Mouse (Mus musculus) MN1 (cell line): ENCODE data around the gene Rnf214.
"Not testable (repeated sequence)": the region's sequence is repeated elsewhere in the genome, so short reads cannot be mapped to it uniquely, and the experiment has no call there.

ENCODE experiments used
- DNase-seq: peaks from one replicate; pipeline ENCODE4 v3.0.0-alpha.2; 2016; ENCODE audit warnings: low spot score

Gene Rnf214

DNA sequence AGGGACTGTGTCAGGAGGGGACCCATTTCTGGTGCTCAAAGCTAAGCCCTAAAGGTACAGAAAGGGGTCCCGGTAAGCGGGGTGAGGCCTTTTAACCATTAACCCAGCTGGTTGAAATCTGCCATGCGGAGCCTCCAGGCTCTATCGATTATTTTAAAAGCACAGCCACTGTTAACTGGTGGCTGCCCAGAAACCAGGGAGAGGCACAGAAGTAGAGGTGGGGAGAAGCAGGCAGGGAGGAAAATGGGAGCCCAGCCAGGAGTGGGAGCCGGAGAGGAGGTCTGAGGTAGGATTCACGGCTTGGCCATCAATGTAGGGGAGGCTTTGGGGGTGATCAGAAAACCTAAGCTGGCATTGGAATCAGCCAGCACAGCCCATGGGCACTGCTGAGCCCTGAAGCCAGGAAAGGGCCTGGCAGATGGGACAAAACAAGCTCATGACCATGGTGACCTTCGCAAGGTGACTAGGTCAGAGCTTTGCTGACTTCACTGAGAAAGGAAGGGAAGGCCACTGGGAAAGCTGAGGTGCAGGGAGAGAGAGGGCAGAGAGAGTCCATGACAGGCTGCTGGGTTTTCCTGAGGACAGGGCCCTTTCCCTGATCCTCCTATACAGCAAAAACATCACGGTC is 56.1 kb downstream of the Rnf214 start:
- DNase-seq = no peak

- DNase-seq = no peak
Observed at GRCm38 (mm10) chr9:45849528-45850408, 56.9 kb downstream of the Rnf214 start.

DNA sequence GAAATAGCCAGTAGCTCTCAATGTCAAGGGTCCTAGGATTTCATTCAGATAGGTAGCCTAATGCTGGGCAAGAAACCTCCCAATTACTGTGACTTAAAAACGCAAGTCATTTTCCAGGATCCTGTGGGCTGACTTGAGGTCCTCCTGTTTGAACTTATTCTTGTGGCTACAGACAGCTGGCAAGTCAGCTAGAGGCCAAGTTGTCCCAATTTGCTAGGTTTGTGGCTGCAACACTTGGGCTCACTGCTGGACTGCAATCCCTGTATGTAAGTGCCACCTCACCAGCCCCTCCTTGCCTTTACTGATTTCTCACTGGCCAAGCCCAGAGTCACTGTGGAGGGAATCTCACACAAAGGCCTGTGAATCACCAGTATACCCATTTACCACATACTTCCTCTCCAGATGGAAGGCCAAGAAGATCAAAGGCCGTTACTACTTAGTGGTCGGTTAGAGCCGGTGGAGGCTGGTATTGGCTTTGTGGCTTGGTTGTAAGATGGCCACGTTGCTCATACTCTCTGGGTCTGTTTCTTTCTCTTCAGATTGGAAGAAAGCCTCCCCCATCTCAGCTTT is 59.7 kb downstream of the Rnf214 start:
- DNase-seq = no peak

- not testable (repeated sequence) for DNase-seq
Observed at GRCm38 (mm10) chr9:45846176-45846575, 60.5 kb downstream of the Rnf214 start.

DNA sequence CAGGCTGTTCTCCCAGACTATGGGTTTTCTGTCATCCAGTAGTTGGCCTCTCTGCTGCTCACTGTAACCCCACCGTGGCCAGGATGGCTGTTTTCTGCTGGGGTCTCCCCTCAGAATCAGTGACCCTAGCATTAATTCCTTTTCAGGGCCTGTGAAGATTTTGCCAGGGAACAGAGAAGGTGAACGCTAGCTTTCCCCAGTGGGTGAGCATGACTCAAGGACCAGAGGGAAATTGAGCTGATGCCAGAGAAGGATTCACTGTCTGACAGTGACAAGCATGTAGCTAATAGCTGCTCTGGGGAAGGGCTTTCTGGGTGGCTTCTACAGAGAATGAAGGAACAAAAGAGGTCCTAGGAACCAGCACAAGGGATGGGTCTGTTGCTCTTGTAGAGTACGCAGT is 61.2 kb downstream of the Rnf214 start:
- DNase-seq = no peak

DNA sequence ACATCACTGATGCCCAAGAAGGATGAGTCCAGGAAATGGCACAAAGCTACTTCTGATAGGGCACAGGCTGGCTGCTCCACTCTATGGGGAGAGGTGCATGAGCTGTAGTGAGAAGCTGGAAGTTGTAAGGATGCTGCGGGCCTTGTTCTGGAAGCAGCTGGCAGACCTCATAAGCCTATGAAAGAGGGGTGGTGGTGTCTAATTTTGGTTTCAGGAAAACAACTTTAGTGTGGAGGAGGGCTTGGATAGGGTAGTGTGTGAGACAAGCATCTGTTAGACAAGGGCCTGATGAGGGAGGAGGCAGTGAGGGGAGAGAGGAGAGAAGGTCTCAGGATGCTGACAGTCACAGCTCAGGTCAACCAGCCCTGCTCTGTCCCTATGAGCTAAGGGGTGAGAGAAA is 62.9 kb downstream of the Rnf214 start:
- DNase-seq = no peak

DNA sequence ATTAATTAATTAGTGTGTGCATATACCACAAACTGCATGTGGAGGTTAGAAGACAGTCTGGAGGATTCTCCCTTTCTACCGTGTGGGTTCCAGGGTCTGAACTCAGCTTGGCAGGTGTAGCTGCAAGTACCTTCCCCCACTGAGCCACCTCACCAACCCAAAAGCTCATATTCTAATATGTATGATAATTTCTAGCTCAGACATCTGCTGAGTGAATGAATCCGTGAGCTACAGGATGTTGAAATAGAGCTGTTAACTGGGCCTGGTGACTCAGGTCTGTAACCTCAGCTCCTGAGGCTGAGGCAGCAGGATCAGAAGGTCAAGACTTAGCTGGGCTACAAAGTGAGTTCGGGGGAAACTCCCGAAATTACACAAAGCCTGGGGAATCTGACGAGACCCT is 63.7 kb downstream of the Rnf214 start:
- no peak for DNase-seq

GRCm38 (mm10) chr9:45841458-45841857 is 65.3 kb downstream of the Rnf214 start:
- no peak for DNase-seq

DNA sequence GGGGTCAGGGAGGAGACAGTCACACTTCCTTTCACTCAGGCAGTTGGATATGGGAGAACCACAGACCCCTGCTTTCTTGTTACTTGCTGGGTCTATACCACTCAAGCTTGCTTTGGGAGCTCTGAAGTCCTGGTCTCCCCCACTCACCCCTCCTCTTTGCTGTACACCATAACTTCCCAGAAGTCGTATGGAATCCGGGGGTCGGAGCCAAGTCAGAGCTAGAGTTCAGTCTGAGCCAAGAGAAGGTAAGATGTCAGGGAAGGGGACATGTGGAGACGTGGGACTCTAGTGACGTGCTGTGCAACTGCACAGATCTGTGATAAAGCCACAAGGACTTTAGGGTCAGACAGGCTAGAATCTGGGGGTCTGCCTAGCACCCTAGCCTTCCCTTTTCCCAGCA is 66.4 kb downstream of the Rnf214 start:
- DNase-seq = no peak

GRCm38 (mm10) chr9:45839982-45840300 is 66.8 kb downstream of the Rnf214 start:
- DNase-seq = no peak

GRCm38 (mm10) chr9:45839139-45839981 is 67.4 kb downstream of the Rnf214 start:
- peak; percentile 10 for DNase-seq

DNA sequence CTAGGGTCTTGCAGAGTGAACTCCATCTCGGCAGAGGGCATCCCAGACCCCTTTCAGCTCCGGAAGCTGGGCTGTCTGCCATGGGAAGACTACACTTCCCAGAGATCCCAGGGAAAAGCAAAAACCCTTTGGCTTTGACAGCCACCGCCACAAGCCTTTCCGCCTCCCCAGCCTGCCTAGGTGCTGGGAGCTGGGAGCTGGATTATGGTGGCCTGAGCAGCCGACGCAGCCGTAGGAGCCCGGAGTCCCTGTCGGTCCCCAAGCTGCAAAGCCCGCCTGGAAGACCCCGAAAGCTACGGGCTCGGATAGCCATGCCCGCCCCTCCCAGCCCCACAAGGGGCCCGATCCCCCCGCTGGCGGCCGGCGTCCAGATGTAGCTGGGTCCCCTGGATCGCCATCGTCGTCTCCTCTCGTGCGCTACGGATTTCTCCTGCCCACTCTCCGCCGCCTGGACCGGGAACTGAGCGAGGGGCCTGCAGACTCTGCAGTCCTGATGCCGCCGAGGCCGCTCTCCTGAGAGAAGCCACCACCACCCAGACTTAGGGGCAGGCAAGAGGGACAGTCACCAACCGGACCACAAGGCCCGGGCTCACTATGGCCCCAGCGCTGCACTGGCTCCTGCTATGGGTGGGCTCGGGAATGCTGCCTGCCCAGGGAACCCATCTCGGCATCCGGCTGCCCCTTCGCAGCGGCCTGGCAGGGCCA is 68.1 kb downstream of the Rnf214 start, which contains the start of gene Bace1:
TSS of gene Bace1 (plus strand) at position 147 of the 705 bp plus-strand sequence.
- DNase-seq = peak; percentile 90

DNA sequence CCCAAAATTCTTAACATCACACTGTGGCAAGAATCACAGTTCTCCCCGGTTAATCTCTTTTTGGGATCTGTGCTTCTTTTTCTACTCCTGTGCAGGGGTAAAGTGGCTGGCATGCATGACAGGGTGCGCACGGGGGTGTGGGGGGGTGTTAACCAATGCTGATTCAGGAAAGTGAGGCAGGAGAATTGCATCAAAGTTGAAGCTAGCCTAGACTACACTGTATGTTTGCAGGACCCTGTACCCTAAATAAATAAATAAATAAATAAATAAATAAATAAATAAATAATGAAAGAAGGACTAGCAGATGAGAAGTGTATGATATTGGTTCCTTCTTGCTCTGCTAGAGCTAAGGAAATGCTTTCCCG is 68.7 kb downstream of the Rnf214 start:
- DNase-seq = no peak

- no peak for DNase-seq
Observed at GRCm38 (mm10) chr9:45833461-45833860, 73.2 kb downstream of the Rnf214 start.

DNA sequence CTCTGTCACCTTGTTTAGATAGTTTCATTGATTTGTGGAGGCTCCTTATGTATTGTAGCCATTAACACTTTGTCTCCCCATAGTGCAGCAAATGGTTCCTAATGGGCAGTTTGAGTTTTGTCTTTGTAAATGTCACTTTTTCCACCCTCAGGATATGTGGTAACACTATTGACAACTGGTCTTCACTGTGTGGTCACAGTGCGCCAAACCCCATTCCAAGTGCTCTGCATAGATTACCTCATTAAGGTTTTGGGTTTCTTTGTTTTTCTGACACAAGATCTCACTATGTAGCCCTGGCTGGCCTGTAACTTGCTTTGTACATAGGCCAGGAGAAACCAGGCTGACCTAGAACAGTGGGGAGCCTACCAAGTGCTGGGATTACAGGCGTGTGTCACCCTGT is 73.8 kb downstream of the Rnf214 start:
- no peak for DNase-seq

DNA sequence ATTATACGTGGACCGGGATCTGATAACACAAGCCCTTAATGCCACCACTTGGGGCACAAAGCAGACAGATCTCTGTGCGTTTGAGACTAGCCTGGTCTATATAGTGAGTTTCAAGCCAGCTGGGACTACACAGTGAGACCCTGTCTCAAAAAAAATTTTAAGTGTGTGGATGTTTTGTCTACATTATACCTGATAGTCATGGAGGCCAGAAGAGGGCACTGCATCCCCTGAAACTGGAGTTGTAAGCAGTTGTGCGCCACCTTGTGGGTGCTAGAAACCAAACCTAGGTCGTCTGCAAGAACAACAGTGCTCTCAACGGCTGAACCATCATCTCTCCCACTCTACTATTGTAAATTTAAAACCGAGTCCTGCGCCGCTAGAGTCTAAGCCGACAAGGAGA is 77.6 kb downstream of the Rnf214 start:
- DNase-seq = peak; percentile 80

DNA sequence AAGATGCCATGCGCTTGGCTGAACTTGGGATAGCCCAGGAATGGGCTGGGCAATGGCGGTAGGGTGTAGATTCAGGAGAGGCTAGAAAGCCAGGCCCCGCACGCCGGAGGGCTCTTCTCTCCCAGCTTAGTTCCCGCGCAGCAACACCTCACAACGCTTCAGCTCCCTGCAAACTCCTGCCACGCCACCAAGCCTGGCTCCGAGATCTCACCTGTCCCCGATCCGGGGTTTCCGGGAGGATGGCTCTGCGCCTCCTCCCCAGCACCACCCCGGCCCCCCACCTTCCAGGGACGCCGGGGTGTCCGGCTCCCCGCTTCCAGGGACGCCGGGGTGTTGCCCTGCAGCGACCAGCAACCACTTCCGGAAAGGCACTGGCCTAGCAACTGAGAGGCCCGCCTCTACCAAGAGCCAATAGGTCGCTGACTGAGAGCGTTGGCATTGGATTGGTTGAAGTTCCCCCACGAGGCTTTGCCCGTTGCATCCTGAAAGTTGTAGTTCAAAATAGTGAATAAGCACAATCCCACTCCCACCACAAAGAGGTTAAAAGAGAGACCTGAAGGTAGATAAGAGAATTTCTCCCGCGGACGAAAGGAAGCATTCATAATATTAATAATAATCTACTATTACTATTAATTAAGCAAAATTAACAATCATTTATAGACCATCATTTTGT is 78.3 kb downstream of the Rnf214 start, which contains the start of gene Cep164:
TSS of gene Cep164 (minus strand) at position 401 of the 673 bp plus-strand sequence.
- peak; percentile 91 for DNase-seq

- DNase-seq = peak; percentile 49
Observed at GRCm38 (mm10) chr9:45827663-45828290, 78.9 kb downstream of the Rnf214 start.

DNA sequence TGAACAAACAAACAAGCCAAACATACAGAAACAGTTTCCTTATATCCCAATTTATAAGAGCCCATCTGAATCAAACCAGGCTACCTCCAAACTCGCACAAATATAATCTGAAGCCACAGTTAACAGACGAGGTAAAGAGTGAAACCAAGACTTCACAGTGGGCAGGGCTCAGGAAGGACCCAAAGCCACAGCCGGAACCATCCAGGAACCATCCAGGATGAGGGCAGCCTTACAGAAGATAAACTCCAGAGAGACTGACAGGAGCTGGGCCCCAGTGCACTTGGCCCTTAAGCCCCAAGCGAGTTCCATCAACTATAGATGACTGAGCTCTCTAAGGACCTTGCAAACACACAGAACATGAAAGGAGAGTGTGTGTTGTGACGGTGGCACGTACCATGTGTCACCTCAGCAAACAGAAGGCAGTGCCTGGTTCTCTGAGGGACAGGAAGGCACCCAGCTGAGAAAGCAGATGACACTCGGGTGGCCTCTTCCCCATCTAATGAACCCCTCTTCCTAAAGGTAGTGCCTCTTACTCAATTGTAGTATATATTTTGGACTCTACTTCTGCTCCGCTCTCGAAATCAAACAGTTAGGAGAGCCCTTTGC is 88.2 kb downstream of the Rnf214 start:
- no peak for DNase-seq

DNA sequence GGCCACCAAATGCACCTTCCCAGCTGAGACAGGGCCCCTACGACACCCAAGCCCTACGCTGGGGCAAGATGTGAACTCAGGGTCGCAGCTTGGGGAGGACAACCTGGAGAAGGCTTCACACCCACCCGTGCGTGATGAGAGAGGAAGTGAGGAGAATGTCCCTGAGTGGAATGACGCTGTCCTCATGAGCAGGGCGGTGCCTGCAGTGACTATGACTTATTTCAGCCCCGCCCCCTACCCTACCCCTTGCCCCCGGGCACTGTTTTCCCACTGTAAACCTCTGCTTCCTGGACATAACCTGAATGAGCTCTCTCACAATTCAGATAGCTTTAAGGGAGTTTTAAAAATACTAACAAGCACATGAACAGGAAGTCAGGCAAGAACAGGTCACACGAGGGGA is 91.2 kb downstream of the Rnf214 start:
- no peak for DNase-seq
